Mouse (Mus musculus): ENCODE results near the gene Ropn1l.

Ropn1l gene

DNA sequence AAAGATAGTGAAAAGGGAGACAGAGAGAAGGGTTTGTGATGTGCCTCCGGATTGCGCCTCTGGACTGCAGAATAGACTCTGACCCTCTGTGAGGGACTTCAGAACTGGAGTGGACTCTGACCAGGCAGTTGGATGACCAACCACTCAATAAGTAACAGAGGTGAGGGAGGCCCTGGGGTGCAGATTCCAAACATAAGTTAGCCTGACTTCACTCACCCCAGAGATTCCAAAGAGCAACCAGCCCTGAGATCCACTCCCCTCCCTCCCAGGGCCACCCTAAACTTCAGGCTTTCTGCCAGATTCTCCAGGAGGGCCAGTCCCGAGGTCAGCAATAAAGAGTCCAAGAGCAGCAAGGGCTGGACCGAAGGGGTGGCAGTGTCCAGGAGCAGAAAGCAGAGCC lies 46.0 kb downstream of the Ropn1l start:
- no peak for DNase-seq (ENCODE audit: low read depth)

DNA sequence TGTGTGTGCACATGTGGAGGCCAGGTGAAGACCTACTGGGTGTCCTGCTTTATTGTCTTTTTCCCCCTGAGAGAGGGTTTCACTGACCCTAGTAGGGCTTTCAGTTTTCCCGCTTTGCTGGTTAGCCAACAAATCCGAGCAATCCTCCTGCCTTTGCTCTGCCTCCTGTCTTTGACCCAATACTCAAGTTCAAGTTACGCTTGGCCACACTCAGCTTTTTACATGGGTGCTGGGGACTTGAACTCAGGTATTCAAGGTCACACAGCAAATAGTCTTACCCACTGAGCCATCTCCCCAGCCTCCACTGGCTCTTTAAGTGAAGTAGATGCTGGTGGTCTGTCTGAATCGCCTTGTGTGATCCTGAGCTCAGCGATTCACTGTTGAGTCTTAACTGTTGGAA lies 46.7 kb downstream of the Ropn1l start:
- DNase-seq (ENCODE audit: low read depth): no peak

DNA sequence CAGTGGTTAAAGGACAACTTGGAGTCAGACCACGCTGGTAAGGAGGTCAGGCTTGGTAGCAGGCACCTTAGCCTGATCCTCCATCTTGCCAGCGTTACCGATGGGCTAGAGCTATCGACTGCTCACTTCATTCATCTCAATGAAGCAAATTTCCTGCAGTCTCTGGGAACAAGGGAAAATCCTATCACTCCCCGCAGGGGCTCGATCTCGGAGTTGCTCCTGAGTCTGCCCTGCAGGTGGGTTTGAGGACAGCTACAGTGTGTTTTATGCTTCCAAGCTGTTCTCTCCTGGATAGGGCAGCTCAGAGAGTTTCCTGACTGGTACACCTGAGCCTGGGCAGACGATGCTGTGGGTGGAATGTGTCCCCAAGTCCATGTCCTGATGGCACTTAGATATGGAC lies 49.2 kb downstream of the Ropn1l start:
- DNase-seq (ENCODE audit: low read depth): no peak

DNA sequence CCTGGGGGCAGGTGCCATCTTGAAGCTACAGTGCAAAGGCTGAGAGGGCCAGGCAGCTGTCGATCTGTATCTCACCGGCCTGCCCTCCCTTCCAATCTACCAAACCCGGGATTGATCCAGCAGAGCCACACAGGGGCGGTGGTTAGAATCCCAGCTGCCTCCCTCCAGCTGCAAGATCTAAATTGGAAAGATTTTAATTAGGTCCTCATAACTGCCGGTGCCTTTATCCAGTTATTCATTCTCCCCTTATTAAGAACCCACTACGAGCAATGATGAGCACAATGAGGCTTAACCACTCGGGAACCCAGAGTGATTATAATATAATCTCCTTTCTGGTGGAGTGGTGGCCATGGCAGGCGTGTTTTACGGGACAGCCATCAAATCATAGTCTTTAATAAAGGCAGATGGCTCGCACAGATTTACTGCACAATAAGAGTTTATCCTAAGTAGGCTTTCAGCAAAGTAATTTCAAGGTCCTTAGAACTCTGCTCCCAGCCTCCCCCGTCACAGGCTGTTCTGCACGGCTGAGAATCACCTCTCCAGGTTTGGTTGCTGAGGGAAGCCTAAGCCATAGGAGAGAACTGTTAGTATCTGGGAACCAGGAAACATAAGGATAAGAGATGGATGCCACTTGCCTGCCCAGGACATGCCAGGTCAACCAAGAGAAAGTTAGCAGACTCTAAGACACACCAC lies 51.2 kb downstream of the Ropn1l start:
- DNase-seq (ENCODE audit: low read depth): no peak

DNA sequence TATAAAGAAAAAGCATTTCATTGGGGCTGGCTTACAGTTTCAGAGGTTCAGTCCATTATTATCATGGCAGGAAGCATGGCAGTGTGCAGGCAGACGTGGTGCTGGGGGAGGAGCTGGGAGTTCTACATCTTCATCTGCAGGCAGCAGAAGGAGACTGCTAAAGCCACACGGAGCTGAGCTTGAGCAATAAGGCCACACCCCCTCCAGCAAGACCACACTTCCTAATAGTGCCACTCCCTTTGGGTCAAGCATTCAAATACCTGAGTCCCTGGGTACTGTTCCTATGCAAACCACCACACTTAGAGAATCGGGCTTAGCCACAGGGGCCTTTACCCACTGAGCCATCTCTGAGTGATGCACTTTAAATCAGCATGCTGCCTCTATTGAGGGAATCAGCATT lies 52.6 kb downstream of the Ropn1l start:
- no peak for DNase-seq (ENCODE audit: low read depth)

DNA sequence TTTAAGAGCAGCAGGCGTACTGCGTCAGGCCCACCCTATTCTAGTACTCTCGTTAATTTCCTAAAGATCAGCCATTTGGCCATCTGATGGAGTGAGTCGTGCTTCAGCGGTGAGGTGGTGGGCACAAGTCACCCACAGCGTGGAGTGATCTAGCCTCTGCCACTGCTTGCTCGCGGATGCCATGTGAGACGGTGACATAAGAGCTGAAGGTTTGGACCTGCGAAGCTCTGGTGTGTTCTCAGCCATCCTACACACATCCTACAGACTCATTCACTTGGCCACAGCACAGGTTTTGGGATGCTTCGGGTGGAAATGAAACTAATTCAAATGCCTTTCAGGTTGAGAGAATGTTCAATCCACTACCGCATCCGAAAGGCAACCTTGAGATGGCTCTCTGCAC lies 54.8 kb downstream of the Ropn1l start:
- DNase-seq (ENCODE audit: low read depth): no peak

DNA sequence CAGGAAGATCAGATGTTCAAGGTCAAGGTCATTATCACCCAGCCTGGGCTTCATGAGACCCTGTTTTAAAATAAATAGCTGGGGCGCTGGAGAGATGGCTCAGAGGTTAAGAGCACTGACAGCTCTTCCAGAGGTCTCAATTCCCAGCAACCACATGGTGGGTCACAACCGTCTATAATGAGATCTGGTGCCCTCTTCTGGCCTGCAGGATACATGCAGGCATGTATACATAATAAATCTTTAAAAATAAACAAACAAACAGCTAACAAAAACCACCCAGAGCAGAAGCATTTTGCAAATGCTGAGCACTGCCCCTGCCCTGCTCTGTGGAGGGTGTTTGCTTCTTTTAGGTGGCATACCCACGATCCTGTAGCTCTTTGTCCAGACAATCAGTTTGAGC lies 56.2 kb downstream of the Ropn1l start:
- DNase-seq (ENCODE audit: low read depth): no peak

- DNase-seq (ENCODE audit: low read depth): no peak
These were observed 56.8 kb downstream of the Ropn1l start for GRCm38 (mm10) chr15:31396755-31397154.

GRCm38 (mm10) chr15:31395986-31396385 lies 57.6 kb downstream of the Ropn1l start:
- DNase-seq (ENCODE audit: low read depth): no peak

GRCm38 (mm10) chr15:31393402-31393801 lies 60.1 kb downstream of the Ropn1l start:
- no peak for DNase-seq (ENCODE audit: low read depth)

GRCm38 (mm10) chr15:31392705-31393104 lies 60.8 kb downstream of the Ropn1l start:
- DNase-seq (ENCODE audit: low read depth): no peak

GRCm38 (mm10) chr15:31392135-31392534 lies 61.4 kb downstream of the Ropn1l start:
- no peak for DNase-seq (ENCODE audit: low read depth)
